Comparison of ENCODE assay signal across 8 mouse cellular contexts in genomic region chr16:35839680-35840079, GRCm38 (mm10). TPM values are rescaled to one million over a fixed set of nuclear protein-coding genes. Genes with fewer than 3 reads are reported as not detected.
A peak's percentile ranks its signal among the peaks of the same experiment; 100 is the strongest.
DNase-seq lines count a peak whose midpoint lies in the region; ATAC-seq and TF ChIP-seq lines count a peak whose summit lies in the region.

No protein-coding gene starts in this region.

- 10% methylated on average over 1 of the region's 1 CpGs for WGBS in small intestine, adult 2 months
- WGBS in forebrain, embryonic 15.5 days = 17% methylated on average over 1 of the region's 1 CpGs

- H3K4me2 ChIP-seq in forebrain, embryonic 15.5 days (replicated peaks) = no peak overlapping the region

- peak; percentile 67 for ATAC-seq in frontal cortex, adult (ENCODE audit: low TSS enrichment)
- ATAC-seq in forebrain, embryonic 15.5 days (replicated peaks) = no peak

- no peak overlapping the region for H3K9ac ChIP-seq in forebrain, embryonic 15.5 days (replicated peaks)

- no peaks in the 10 kb centered on the region for H3K4me1 ChIP-seq in small intestine, adult 2 months (ENCODE audit: control insufficient read depth, insufficient read depth, insufficient read length, low read length)
- no peaks in the 10 kb centered on the region for H3K4me1 ChIP-seq in forebrain, embryonic 15.5 days

- no peak overlapping the region for H3K4me3 ChIP-seq in small intestine, adult 2 months (ENCODE audit: low read depth, low read length)
- no peak overlapping the region for H3K4me3 ChIP-seq in forebrain, embryonic 15.5 days

- no peak overlapping the region for H3K27ac ChIP-seq in small intestine, adult 2 months (ENCODE audit: insufficient read depth, low read depth, low read length)
- no peak overlapping the region for H3K27ac ChIP-seq in forebrain, embryonic 15.5 days (replicated peaks)

- peaks cover 72% of the 10 kb centered on the region for H3K36me3 ChIP-seq in small intestine, adult 2 months (ENCODE audit: control insufficient read depth, insufficient read depth, low read length)
- H3K36me3 ChIP-seq in forebrain, embryonic 15.5 days = no peaks in the 10 kb centered on the region

- DNase-seq in frontal cortex, postnatal 10 days (ENCODE audit: low spot score in 2 of 2) = no peak
- peak; percentile 12 for DNase-seq in ovary, postnatal 14 days (ENCODE audit: low spot score)
- no peak for DNase-seq in ovary, postnatal 10 days (ENCODE audit: low spot score)
- peak; percentile 50 for DNase-seq in c-Kit-positive CD71-positive TER-119-positive erythroid progenitor cells, embryonic 14.5 days (ENCODE audit: low spot score)
- DNase-seq in kidney, postnatal 14 days = peak; percentile 60

- H3K9me3 ChIP-seq in forebrain, embryonic 15.5 days = no peaks in the 10 kb centered on the region

- peak; percentile 10; the same call in 1 of the 2 replicates for TF ChIP-seq CTCF in small intestine, adult 2 months (IDR thresholded peaks at IDR 0.05; ENCODE audit: extremely low read depth, insufficient read length, insufficient replicate concordance, low read depth, low read length)

- no peak for TF ChIP-seq POLR2A in small intestine, adult 2 months (IDR thresholded peaks at IDR 0.05; ENCODE audit: low read depth, low read length)

- H3K27me3 ChIP-seq in small intestine, adult 2 months (ENCODE audit: control insufficient read depth, insufficient read depth, low read length) = no peaks in the 10 kb centered on the region
- H3K27me3 ChIP-seq in forebrain, embryonic 15.5 days = no peaks in the 10 kb centered on the region

RNA-seq across cellular contexts. Expression of gene Parp14, which starts 31.7 kb away (rescaled TPM):
- polyA plus RNA-seq in small intestine, adult 2 months (2012; rRNA removed) = 4.5 and 17.5 TPM in 2 replicates
- 0.19 and 0.26 TPM in 2 replicates for polyA plus RNA-seq in forebrain, embryonic 15.5 days (2015; fragmentation: Nextera tagmentation; extraction: Ambion mirVana)

Comparison
In these comparisons a context has a peak if more than half of its experiments do, and no peak if none do; other contexts are left out.
1. DNase-seq: peak in ovary, postnatal 14 days (single experiment), c-Kit-positive CD71-positive TER-119-positive erythroid progenitor cells, embryonic 14.5 days (single experiment) and kidney, postnatal 14 days (single experiment); none in frontal cortex, postnatal 10 days (0 of 2) and ovary, postnatal 10 days (single experiment).